Mouse (Mus musculus) adrenal gland, postnatal 36 days (tissue): Measurements from ENCODE around the gene Stk4. TPM values are rescaled to one million over a fixed set of nuclear protein-coding genes. Genes with fewer than 3 reads are reported as not detected.

Source experiments
- DNase-seq, 2 experiments: peaks; one replicate each; pipeline ENCODE4 v3.0.0; 2021; ENCODE audit warnings: mixed read lengths in 1 of 2
- total RNA-seq, 2 experiments: library from RNA; stranded (reverse); gene quantifications; 2 replicates each; pipeline ENCODE4 v1.2.3; 2021

The Stk4 gene
- total RNA-seq, 2 experiments from 2014 or later = 27.5 to 32.4 TPM

DNA sequence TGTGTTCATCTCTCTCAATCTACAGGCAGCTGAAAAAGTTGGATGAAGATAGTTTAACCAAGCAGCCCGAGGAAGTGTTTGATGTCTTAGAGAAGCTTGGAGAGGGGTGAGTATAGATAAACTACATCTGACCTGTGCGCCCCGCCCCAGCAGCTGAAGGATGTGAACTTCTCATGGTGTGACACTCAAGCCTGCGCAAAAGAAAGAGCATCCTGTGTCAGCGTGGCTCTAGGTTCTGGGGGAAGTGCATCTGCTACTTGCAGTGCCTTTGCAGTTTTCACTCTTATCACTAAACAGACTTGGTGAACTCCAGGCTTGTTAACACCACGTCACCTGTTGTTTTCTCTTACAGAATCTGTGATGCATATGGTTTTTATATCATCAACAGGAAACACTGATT is 9.4 kb downstream of the Stk4 start:
- no peak for DNase-seq

DNA sequence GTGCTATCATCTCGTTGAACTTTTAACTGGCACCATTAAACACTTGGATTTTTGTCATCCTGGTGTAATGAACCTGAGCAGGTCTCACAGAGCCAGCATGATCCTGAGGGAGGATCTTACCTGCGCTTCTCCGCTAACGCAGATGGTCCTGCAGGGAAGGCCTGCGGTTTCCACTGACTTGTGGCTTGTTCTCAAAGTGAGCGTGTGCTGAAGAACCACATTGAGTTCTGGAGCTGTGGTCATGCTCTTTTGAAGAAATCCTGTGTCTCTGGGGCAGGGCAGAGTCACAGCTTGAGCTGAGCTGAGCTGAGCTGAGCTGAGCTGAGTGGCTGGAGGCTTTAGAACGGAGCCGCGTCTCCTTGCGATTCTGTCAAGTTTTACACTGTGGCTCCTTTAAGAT is 11.5 kb downstream of the Stk4 start:
- no peak for DNase-seq

- no peak for DNase-seq
Measured at GRCm38 (mm10) chr2:164082175-164082574, 12.1 kb downstream of the Stk4 start.

GRCm38 (mm10) chr2:164083609-164084341 is 13.7 kb downstream of the Stk4 start:
- DNase-seq = peak; percentile 12 to 26

- no peak for DNase-seq
Measured at GRCm38 (mm10) chr2:164084342-164084700, 14.2 kb downstream of the Stk4 start.

GRCm38 (mm10) chr2:164087416-164088017 is 17.4 kb downstream of the Stk4 start:
- no peak for DNase-seq

- no peak for DNase-seq
Measured at GRCm38 (mm10) chr2:164089508-164089907, 19.4 kb downstream of the Stk4 start.

DNA sequence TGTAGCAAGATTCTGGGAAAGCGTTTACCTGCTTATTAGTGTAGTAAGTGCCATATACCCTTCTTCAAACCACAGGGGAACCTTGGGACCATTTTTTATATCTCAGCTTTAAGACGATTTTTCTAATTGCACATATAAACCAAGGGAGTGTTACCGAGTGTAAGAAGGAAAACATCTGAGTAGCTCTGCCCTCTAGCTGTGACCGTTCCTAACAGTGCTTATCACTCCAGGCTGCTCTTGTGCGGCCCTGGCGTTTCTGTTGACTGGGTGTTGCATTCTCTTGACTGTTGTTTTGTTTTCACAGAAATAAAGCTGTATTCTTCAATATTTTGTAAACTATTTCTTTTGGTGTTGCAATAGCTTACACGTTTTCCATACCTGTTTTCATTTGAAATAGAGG is 24.0 kb downstream of the Stk4 start:
- DNase-seq = no peak

- DNase-seq = no peak
Measured at GRCm38 (mm10) chr2:164098603-164099250, 28.6 kb downstream of the Stk4 start.

DNA sequence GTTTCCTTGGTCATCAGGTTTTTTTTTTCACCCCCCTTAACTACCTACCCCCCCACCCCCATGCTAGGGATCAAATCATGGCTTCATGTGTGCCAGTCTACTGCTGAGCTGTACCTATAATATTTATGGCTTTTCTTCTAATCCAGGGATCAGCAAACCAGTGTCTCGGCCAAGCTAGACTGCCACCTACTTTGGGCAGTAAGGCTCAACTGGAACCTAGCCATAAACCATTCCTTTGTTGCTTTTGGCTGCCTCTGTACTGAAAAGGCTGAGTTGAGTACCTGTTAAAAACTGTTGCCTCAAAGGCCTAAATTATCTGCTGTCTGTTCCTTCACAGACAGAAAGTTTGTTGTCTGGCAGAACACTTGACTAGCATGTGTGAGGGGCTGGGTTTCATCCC is 31.8 kb downstream of the Stk4 start:
- DNase-seq = no peak

- DNase-seq = no peak
Measured at GRCm38 (mm10) chr2:164102366-164102765, 32.2 kb downstream of the Stk4 start.

DNA sequence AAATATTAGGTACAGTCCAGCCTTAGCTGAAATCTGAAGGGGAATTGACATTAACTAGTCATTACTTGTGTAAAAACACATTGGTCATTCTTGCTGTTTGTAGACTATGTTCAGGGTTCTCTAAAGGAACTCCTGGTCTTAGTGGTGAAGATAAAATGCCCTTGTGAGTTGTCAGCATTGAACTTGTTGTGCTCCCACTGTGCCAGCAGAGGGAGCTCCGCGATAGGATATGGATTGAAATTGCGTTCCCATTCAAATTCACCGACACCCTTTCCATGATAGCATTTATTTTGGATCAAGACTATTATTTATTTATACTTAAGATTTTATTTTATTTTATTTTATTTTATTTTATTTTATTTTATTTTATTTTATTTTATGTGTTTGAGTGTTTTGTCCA is 33.4 kb downstream of the Stk4 start:
- DNase-seq = peak; percentile 57 to 73

- DNase-seq = no peak
Measured at GRCm38 (mm10) chr2:164106287-164107035, 36.3 kb downstream of the Stk4 start.

- no peak for DNase-seq
Measured at GRCm38 (mm10) chr2:164107125-164107874, 37.2 kb downstream of the Stk4 start.

GRCm38 (mm10) chr2:164108501-164108900 is 38.4 kb downstream of the Stk4 start:
- no peak for DNase-seq

- DNase-seq = no peak
Measured at GRCm38 (mm10) chr2:164111546-164111945, 41.4 kb downstream of the Stk4 start.

DNA sequence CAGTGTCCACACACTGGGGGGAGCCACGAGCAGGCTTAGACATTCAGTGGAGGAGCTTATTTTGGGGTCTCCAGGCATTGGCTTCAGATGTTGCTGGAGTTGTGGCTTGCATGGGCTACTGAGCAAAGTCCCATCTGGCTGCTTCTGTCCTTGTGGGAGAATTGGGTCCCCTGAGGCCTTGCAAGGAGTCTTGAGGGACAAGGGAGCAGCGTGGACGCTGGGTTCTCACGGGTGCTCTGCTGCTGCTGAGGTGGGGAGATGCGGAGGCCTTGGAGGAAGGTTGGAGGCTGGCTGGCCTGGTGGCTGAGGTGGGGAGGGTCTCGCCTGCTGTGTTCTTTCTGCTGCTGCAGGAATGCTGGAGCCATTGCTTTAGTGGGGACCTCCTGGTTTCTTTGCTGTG is 43.9 kb downstream of the Stk4 start:
- DNase-seq = no peak

DNA sequence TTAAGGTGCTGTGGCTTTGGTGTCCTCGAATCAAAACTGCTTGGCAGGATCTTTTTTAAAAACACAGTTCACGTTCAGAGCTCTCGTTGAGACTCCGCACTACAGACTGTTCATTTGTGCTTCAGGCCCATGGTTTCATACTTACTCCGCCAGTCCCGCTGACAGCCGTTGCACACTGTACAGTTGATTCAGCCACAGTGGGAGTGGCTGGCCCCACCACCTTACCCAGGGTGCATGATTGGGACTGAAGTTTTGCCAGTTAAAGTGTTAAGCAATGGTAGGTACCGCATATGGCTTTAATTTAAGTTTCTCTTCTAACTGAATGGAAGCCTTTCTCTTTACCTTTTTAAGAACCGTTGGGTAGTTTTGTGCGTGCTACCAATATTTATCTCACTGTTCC is 45.4 kb downstream of the Stk4 start:
- no peak for DNase-seq

- no peak for DNase-seq
Measured at GRCm38 (mm10) chr2:164119503-164119902, 49.4 kb downstream of the Stk4 start.

GRCm38 (mm10) chr2:164123169-164123766 is 53.1 kb downstream of the Stk4 start:
- DNase-seq = no peak

DNA sequence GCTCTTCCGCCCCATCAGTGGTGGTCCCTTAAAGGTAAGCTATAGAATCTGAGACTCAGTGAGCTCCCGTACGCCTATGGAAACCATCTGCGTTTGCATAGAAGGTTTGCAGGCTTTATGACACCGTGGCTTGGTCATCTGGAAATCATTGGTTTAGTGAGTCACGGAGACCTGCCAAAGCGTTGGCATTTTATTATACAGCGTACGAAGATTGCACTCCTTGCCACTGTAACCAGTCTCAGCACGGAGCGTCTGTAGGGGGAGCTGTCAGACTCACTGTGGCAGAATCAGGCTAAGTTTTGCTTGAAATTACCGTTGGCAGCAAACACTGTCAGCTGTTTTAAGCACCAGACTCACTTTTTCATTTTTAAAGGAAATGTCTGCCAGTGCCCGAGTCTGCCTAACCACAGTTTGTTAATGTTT is 56.4 kb downstream of the Stk4 start:
- peak; percentile 13 to 50 for DNase-seq

DNA sequence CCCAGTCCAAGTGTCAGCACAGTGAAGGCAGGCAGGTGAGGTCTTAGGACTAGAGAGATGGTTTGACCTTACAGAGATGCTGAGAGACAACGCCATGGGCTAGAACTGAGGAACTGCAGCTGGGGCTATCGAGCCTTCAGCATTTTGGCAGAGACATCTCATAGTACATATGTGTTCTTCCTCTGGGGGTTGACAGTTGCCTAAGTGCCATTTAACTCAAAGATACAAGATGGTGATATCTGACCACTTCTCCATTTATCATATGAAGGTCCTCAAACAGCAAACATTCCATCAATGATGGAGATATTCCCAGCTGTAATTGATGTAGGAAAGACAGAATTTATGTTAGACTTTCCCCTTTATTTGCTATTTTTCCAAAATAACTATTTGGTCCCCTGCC is 57.2 kb downstream of the Stk4 start:
- DNase-seq = no peak
